Mouse (Mus musculus) forebrain, embryonic 16.5 days (tissue): ENCODE data around the gene Gm42715. TPM values are rescaled to one million over a fixed set of nuclear protein-coding genes. Genes with fewer than 3 reads are reported as not detected.
A peak's percentile ranks its signal among the peaks of the same experiment; 100 is the strongest.

Source experiments
- ATAC-seq: fragments of 200-750 bp; cut with Nextera tagmentation; 2 replicates; pipeline ENCODE4 v1.8.0; 2017; ENCODE audit warnings: mild to moderate bottlenecking, moderate library complexity
- H3K27ac ChIP-seq: fragments of 300-500 bp; sonication (generic); 2 replicates; pipeline ENCODE4 v1.5.1; 2014; ENCODE audit warnings: low read length, control low read depth
- H3K27me3 ChIP-seq: fragments of 300-500 bp; sonication (generic); replicated peaks from 2 replicates; pipeline ENCODE4 v1.6.1; 2014; ENCODE audit warnings: low read length; ENCODE audit not compliant: control insufficient read depth, insufficient read depth
- H3K36me3 ChIP-seq: fragments of 300-500 bp; sonication (generic); 2 replicates; pipeline ENCODE4 v1.6.1; 2014; ENCODE audit not compliant: control insufficient read depth, insufficient read depth
- H3K4me1 ChIP-seq: fragments of 300-500 bp; sonication (generic); replicated peaks from 2 replicates; pipeline ENCODE4 v1.6.1; 2014; ENCODE audit warnings: low read length; ENCODE audit not compliant: control insufficient read depth, insufficient read depth
- H3K4me2 ChIP-seq: fragments of 300-500 bp; sonication (generic); 2 replicates; pipeline ENCODE4 v1.6.1; 2014; ENCODE audit warnings: mild to moderate bottlenecking, low read length, control low read depth
- H3K4me3 ChIP-seq: fragments of 300-500 bp; sonication (generic); replicated peaks from 2 replicates; pipeline ENCODE4 v1.5.1; 2014; ENCODE audit warnings: mild to moderate bottlenecking, low read length, control low read depth
- H3K9ac ChIP-seq: fragments of 300-500 bp; sonication (generic); replicated peaks from 2 replicates; pipeline ENCODE4 v1.6.1; 2014; ENCODE audit warnings: low read depth, low read length, control low read depth
- H3K9me3 ChIP-seq: fragments of 300-500 bp; sonication (generic); 2 replicates; pipeline ENCODE4 v1.6.1; 2016; ENCODE audit warnings: low read length; ENCODE audit not compliant: control insufficient read depth
- WGBS: fragments of 180-500 bp; shearing (Covaris S2); extraction: QIAGEN DNeasy Blood & Tissue Kit; methylation state at CpG from one replicate; pipeline ENCODE4 v1.1.7; 2014; 5-methylcytosine and 5-hydroxymethylcytosine counted together
- polyA plus RNA-seq: library from polyadenylated mRNA; unstranded; fragments of >200 nt; fragmentation: Nextera tagmentation; extraction: Ambion mirVana; gene quantifications from 2 replicates; pipeline ENCODE4 v1.2.1, GENCODE M21; 2015

Gene Gm42715
- polyA plus RNA-seq, 1 experiment from 2014 or later: 18.8 TPM

DNA sequence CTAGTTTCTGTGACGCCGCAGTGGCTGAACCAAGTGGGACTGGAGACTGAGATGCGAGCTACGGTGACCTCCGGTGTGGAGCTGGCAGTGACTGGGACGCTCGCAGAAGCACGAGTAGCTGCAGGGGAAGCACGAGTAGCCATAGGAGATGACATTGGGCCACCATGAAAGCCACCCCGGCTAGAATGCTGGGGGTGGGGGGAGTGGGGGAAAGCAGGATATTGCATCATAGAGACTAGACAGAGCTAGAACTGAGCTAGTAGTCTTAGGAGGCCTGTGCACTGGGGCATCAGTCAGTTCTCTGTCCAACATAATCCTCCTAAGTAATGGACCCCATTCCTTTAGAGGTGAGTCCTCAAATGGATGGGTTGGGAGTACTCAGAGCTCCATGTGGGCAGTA, 84.9 kb downstream of the Gm42715 start:
- no peak for ATAC-seq
- H3K9ac ChIP-seq: no peak overlapping the region
- no peaks in the 10 kb centered on the region for H3K4me1 ChIP-seq
- H3K27ac ChIP-seq: no peak overlapping the region
- no peaks in the 10 kb centered on the region for H3K27me3 ChIP-seq
- H3K4me2 ChIP-seq: no peak overlapping the region
- H3K4me3 ChIP-seq: no peak overlapping the region
- WGBS: 85% methylated on average over 10 of the region's 10 CpGs
- peaks cover 30% of the 10 kb centered on the region for H3K36me3 ChIP-seq
- no peaks in the 10 kb centered on the region for H3K9me3 ChIP-seq

DNA sequence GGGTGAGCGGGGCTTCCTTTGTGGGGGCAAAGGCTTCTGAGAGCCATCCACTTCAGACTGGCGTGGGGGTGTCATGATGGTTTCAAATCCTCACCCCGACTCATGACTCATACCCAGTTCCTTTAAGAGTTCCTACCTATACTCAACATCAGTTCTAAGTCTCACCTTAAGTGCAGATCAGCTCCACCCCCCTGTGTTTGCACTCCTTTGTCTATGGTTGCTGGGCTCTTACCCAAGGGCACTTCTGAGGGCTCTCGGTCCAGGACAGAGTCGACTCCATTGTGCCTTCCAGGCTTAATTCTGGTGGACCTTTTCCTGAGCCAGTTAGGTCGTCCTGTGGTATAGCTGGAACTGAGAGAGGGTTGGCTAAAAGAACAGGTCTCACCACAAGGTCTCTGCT, 87.8 kb downstream of the Gm42715 start:
- no peaks in the 10 kb centered on the region for H3K27me3 ChIP-seq
- WGBS: 87% methylated on average over 6 of the region's 6 CpGs
- no peaks in the 10 kb centered on the region for H3K9me3 ChIP-seq
- no peak overlapping the region for H3K4me3 ChIP-seq
- H3K4me1 ChIP-seq: no peaks in the 10 kb centered on the region
- H3K36me3 ChIP-seq: peaks cover 34% of the 10 kb centered on the region
- no peak overlapping the region for H3K9ac ChIP-seq
- H3K27ac ChIP-seq: no peak overlapping the region
- H3K4me2 ChIP-seq: no peak overlapping the region
- ATAC-seq: no peak

DNA sequence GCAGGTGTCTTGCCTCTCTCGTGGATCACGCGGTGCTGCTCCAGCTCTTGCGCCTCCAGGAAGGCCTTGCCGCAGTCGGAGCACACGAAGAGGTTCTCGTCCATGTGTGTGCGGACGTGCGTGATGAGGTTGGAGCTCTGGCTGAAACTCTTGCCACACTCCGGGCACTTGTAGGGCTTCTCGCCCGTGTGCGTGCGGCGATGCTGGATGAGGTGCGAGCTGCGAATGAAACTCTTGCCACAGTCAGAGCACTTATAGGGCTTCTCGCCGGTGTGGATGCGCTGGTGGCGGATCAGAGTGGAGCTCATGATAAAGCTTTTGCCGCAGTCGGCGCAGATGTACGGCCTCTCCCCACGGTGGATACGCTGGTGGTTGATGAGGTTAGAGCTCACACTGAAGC, 91.6 kb downstream of the Gm42715 start:
- Histone ChIP-seq H3K9me3 (no peaks in the 10 kb centered on the region), H3K36me3 (peaks cover 35% of the 10 kb centered on the region), H3K27me3 (no peaks in the 10 kb centered on the region), H3K4me1 (peaks cover 14% of the 10 kb centered on the region), H3K27ac (no peak overlapping the region), H3K4me2 (no peak overlapping the region), H3K9ac (no peak overlapping the region), H3K4me3 (no peak overlapping the region)
- ATAC-seq: no peak
- WGBS: 96% methylated on average over 29 of the region's 29 CpGs

DNA sequence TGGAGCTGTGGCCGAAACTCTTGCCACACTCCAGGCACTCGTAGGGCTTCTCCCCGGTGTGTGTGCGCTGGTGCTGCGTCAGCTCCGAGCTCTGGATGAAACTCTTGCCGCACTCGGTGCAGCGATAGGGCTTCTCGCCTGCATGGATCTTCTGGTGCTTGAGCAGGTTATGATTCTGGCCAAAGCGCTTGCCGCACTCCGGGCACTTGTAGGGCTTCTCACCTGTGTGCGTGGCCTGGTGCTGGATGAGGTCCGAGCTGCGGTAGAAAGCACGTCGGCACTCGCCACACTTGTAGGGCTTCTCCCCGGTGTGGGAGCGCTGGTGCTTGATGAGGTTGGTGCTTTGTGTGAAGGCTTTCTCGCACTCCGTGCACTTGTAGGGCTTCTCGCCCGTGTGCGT, 92.2 kb downstream of the Gm42715 start:
- ATAC-seq: no peak
- Histone ChIP-seq H3K27ac (no peak overlapping the region), H3K36me3 (peaks cover 33% of the 10 kb centered on the region), H3K9me3 (no peaks in the 10 kb centered on the region), H3K9ac (no peak overlapping the region), H3K27me3 (no peaks in the 10 kb centered on the region), H3K4me3 (no peak overlapping the region), H3K4me1 (peaks cover 20% of the 10 kb centered on the region), H3K4me2 (no peak overlapping the region)
- 95% methylated on average over 26 of the region's 26 CpGs for WGBS

DNA sequence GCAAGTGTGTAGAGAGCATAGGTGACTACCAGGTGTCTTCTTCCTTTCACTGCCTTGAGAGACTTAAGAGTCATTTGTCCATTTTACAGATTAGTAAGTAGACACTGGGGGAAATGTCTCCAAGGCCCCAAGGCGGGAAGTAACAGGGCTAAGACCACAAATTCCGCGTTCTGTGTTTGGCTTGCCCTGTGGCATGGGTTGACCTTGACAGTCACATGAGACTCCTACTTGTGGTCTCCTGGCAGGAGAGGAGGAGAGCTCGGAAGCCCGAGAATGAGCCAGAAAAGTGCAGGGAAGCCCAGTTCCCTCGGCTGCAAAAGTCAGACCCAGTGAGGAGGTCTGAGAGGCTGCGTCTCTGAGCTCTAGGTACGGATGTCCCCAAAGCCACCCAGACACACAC, 94.1 kb downstream of the Gm42715 start:
- WGBS: 82% methylated on average over 8 of the region's 8 CpGs
- Histone ChIP-seq H3K36me3 (peaks cover 25% of the 10 kb centered on the region), H3K9ac (no peak overlapping the region; the same call in 1 of the 2 replicates), H3K9me3 (no peaks in the 10 kb centered on the region), H3K4me3 (no peak overlapping the region), H3K27me3 (no peaks in the 10 kb centered on the region), H3K27ac (no peak overlapping the region), H3K4me2 (no peak overlapping the region; the same call in 1 of the 2 replicates), H3K4me1 (peaks cover 25% of the 10 kb centered on the region)
- ATAC-seq: no peak

DNA sequence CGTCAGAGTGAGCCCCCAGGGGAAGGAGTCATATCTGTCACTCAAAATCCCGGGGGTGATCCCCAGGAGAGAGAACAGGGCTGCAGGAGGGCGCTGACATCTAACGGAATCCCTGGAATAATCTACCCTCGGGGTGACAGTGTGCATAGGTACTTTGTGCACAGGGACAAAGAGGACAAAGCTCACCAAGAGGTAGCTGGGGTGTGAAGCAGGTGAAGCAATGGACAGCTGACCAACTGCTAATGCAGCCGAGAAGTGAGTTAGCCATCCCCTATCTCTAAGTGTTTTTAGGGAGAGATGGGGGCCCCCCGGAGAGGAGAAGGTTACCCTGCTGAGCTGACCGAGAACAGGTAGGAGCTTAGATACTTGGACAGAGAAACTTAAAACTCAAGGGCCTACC, 94.7 kb downstream of the Gm42715 start:
- Histone ChIP-seq H3K27ac (no peak overlapping the region), H3K9me3 (no peaks in the 10 kb centered on the region), H3K27me3 (no peaks in the 10 kb centered on the region), H3K9ac (peak overlapping the region; percentile 95), H3K4me1 (peaks cover 25% of the 10 kb centered on the region), H3K4me2 (peak overlapping the region; percentile 90), H3K4me3 (peak overlapping the region; percentile 100), H3K36me3 (peaks cover 22% of the 10 kb centered on the region)
- ATAC-seq: no peak
- WGBS: 15% methylated on average over 8 of the region's 8 CpGs

DNA sequence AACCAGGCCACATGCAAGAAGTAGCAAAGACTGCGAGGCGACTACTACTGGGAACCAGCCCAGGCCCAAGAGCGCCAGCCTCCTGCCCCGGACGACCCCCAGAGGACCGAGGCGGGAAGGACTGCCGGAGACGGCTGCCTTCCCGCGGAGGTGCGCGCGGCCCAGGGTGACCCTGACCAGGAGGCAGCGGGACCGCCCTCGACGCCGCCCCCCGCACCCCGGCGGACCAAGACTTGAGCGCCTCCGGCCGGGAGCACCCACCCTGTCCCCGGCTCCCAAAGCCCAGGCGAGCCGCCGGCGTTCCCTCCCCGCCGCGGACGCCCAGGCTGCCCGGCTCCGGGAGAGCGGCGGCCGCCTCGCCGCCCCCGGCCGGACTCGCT, 95.1 kb downstream of the Gm42715 start:
- ATAC-seq: peak; percentile 18; the same call in 1 of the 2 replicates
- Histone ChIP-seq H3K9me3 (no peaks in the 10 kb centered on the region), H3K9ac (peak overlapping the region; percentile 95), H3K4me2 (peak overlapping the region; percentile 90), H3K36me3 (peaks cover 22% of the 10 kb centered on the region), H3K27me3 (no peaks in the 10 kb centered on the region), H3K27ac (peak overlapping the region; percentile 72), H3K4me3 (peak overlapping the region; percentile 100), H3K4me1 (peaks cover 25% of the 10 kb centered on the region)
- 0% methylated on average over 35 of the region's 44 CpGs for WGBS

DNA sequence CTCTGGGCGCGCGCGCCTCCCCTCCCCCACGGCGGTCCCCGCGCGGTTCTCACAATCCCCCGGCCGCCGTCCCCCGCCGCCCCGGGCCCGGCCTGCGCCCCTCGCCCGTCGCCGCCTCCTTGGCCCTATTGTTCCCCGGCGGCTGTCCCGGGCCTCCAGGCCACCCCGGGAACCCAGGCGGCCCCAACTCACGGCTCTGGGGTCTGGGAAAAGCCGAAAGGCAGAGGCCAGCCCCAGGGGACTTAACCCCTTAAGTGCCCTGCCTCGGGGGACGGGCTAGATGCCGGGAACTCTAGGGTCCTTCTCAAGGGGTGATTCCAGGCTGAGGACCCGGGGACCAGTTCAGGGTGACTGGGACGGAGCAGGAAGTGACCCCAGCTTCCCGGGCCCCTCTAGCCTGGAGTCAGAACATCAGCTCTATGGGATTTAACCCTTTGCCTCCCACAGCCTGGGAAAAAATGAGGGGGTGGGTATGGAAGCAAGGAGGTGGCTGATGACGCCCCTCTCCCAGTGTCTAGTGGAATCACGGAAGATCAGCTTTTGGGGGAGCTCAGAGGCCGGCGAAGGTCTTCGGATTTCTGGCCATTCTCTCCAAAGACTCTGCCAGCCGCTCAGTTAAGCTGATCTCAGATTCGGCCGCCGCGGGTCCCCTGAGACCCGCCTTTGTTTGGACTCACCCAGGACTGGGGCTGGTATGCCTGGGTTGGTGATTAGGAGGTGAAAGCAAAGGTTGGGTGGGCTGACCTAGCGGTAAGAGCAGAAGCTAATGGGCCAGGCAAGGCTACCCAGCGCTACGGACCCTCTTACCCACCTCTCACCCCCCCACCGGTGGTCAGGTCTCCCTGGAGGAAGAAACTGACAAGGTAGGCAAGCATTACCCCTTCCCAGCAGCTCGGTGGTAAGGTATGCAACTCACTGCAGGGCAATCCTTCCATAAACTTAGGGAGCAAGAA, 95.8 kb downstream of the Gm42715 start, which contains the start of gene Zfp629:
Gene Zfp629 (minus strand): TSS at position 907 of the 953 bp plus-strand sequence.
- peaks cover 18% of the 10 kb centered on the region for H3K36me3 ChIP-seq
- no peaks in the 10 kb centered on the region for H3K27me3 ChIP-seq
- under 1% methylated on average over 42 of the region's 50 CpGs for WGBS
- peaks cover 25% of the 10 kb centered on the region for H3K4me1 ChIP-seq
- peak within 1 kb of the TSS; percentile 90 for H3K4me2 ChIP-seq
- H3K27ac ChIP-seq: peak within 1 kb of the TSS; percentile 72
- peak; percentile 92 for ATAC-seq
- H3K4me3 ChIP-seq: peak within 1 kb of the TSS; percentile 100
- no peaks in the 10 kb centered on the region for H3K9me3 ChIP-seq
- peak within 1 kb of the TSS; percentile 95 for H3K9ac ChIP-seq

DNA sequence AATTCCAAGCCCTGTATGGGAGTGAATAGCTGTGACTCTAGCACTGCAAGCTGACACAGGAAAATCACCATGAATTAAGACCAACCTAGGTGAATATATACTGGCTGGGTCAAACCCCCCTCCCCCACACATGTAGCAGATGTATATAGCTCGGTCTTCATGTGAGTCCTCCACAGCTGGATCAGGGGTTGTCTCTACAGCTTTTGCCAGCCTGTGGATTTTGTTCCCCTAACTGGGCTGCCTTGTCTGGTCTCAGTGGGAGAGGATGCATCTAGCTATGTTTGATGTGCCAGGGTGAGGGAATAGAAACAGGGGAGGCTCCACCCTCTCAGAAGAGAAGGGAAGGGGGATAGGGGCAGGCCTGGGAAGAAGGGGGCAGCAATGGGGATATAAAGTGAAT, 97.0 kb downstream of the Gm42715 start:
- no peak overlapping the region for H3K9ac ChIP-seq
- no peaks in the 10 kb centered on the region for H3K27me3 ChIP-seq
- H3K4me1 ChIP-seq: peaks cover 25% of the 10 kb centered on the region
- WGBS: 59% methylated on average over 1 of the region's 1 CpGs
- no peak for ATAC-seq
- H3K4me3 ChIP-seq: no peak overlapping the region
- H3K27ac ChIP-seq: no peak overlapping the region
- H3K4me2 ChIP-seq: peak overlapping the region; percentile 90
- H3K9me3 ChIP-seq: no peaks in the 10 kb centered on the region
- peaks cover 8% of the 10 kb centered on the region for H3K36me3 ChIP-seq
